Mouse (Mus musculus): ENCODE measurements around the gene Rgs8. TPM values are rescaled to one million over a fixed set of nuclear protein-coding genes. Genes with fewer than 3 reads are reported as not detected.

Gene Rgs8
- polyA plus RNA-seq (2012; fragmentation: generic; extraction: Trizol), result 0.16 TPM

- H3K36me3 ChIP-seq (ENCODE audit: control insufficient read depth, insufficient read depth), result no peaks in the 10 kb centered on the region
- TF ChIP-seq USF1 (IDR thresholded peaks at IDR 0.05; ENCODE audit: low read depth) (no peak), MYOG (IDR thresholded peaks at IDR 0.05; ENCODE audit: control insufficient read depth in 1 of 3, insufficient read depth in 1 of 3, insufficient read length in 2 of 3, low read depth in 2 of 3) (no peak), TCF3 (IDR thresholded peaks at IDR 0.05; ENCODE audit: insufficient read length, low read depth) (no peak), MAX (IDR thresholded peaks at IDR 0.05; ENCODE audit: low read depth) (no peak), POLR2A (IDR thresholded peaks at IDR 0.05; ENCODE audit: insufficient read length, low read depth) (no peak), E2F4 (IDR thresholded peaks at IDR 0.05; ENCODE audit: insufficient read depth) (no peak), REST (IDR thresholded peaks at IDR 0.05; ENCODE audit: insufficient read depth, insufficient read length) (no peak), SRF (IDR thresholded peaks at IDR 0.05; ENCODE audit: control insufficient read depth, insufficient read length, low read depth) (no peak), POLR2AphosphoS2 (IDR thresholded peaks at IDR 0.05; ENCODE audit: insufficient read length, low read depth) (no peak), CEBPB (IDR thresholded peaks at IDR 0.05; ENCODE audit: insufficient read depth, poor library complexity, severe bottlenecking) (no peak), TCF12 (IDR thresholded peaks at IDR 0.05; ENCODE audit: insufficient read depth, poor library complexity, severe bottlenecking) (no peak), MYOD1 (IDR thresholded peaks at IDR 0.05; ENCODE audit: control insufficient read depth in 1 of 3, insufficient read length in 2 of 3, low read depth in 2 of 3) (no peak)
- no peak within 1 kb of the TSS for H3K4me3 ChIP-seq
- no peak within 1 kb of the TSS for H3ac ChIP-seq (ENCODE audit: control insufficient read depth, insufficient read length)
- H3K4me2 ChIP-seq (ENCODE audit: low read depth), result no peak within 1 kb of the TSS
- no peaks in the 10 kb centered on the region for H3K79me2 ChIP-seq (ENCODE audit: control insufficient read depth, insufficient read depth)
- H3K27me3 ChIP-seq (ENCODE audit: control insufficient read depth, insufficient read depth, insufficient read length), result peaks cover 28% of the 10 kb centered on the region
Measured at GRCm38 (mm10) chr1:153652938-153653623, at the start of gene Rgs8. Gene Rgs8, plus strand, starts transcription at chr1:153653025.

- Histone ChIP-seq H3K36me3 (ENCODE audit: control insufficient read depth, insufficient read depth) (no peaks in the 10 kb centered on the region), H3K27me3 (ENCODE audit: control insufficient read depth, insufficient read depth, insufficient read length) (no peaks in the 10 kb centered on the region), H3K4me3 (no peak overlapping the region), H3K79me2 (ENCODE audit: control insufficient read depth, insufficient read depth) (no peaks in the 10 kb centered on the region), H3K4me2 (ENCODE audit: low read depth) (no peak overlapping the region), H3ac (ENCODE audit: control insufficient read depth, insufficient read length) (no peak overlapping the region)
- no peak for TF ChIP-seq CEBPB (IDR thresholded peaks at IDR 0.05; ENCODE audit: insufficient read depth, poor library complexity, severe bottlenecking)
- TF ChIP-seq TCF12 (IDR thresholded peaks at IDR 0.05; ENCODE audit: insufficient read depth, poor library complexity, severe bottlenecking), result no peak
- no peak for TF ChIP-seq MAX (IDR thresholded peaks at IDR 0.05; ENCODE audit: low read depth)
- TF ChIP-seq SRF (IDR thresholded peaks at IDR 0.05; ENCODE audit: control insufficient read depth, insufficient read length, low read depth), result no peak
- no peak for TF ChIP-seq E2F4 (IDR thresholded peaks at IDR 0.05; ENCODE audit: insufficient read depth)
- TF ChIP-seq POLR2A (IDR thresholded peaks at IDR 0.05; ENCODE audit: insufficient read length, low read depth), result no peak
- TF ChIP-seq TCF3 (IDR thresholded peaks at IDR 0.05; ENCODE audit: insufficient read length, low read depth), result no peak
- no peak for TF ChIP-seq MYOD1 (IDR thresholded peaks at IDR 0.05; ENCODE audit: control insufficient read depth in 1 of 3, insufficient read length in 2 of 3, low read depth in 2 of 3)
- TF ChIP-seq MYOG (IDR thresholded peaks at IDR 0.05; ENCODE audit: control insufficient read depth in 1 of 3, insufficient read depth in 1 of 3, insufficient read length in 2 of 3, low read depth in 2 of 3), result no peak
Measured at GRCm38 (mm10) chr1:153617340-153617830, 35.4 kb upstream of the Rgs8 start.

DNA sequence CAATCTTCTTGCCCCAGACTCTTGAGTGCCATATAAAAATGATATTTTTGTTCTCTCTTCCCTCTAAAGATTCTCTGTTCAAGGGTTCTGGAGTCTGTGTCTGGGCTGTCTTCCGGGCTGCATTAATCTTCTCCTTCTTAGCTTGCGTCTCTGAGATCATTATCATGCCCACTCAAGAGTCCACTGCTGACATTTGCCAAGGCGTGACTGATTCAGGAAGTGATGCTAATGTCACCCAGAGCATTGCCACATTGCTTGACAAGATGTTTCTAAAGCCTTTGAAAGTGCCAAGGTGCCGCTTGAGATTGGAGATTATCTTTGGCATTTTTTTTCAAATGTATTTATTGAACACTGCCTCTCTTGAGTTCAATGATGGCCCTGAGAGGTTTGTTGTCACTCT, 29.8 kb upstream of the Rgs8 start:
- TF ChIP-seq POLR2AphosphoS2 (IDR thresholded peaks at IDR 0.05; ENCODE audit: insufficient read length, low read depth) (no peak), TCF12 (IDR thresholded peaks at IDR 0.05; ENCODE audit: insufficient read depth, poor library complexity, severe bottlenecking) (no peak), REST (IDR thresholded peaks at IDR 0.05; ENCODE audit: insufficient read depth, insufficient read length) (no peak), MAX (IDR thresholded peaks at IDR 0.05; ENCODE audit: low read depth) (no peak), SRF (IDR thresholded peaks at IDR 0.05; ENCODE audit: control insufficient read depth, insufficient read length, low read depth) (no peak), TCF3 (IDR thresholded peaks at IDR 0.05; ENCODE audit: insufficient read length, low read depth) (no peak), USF1 (IDR thresholded peaks at IDR 0.05; ENCODE audit: low read depth) (no peak), E2F4 (IDR thresholded peaks at IDR 0.05; ENCODE audit: insufficient read depth) (no peak), CEBPB (IDR thresholded peaks at IDR 0.05; ENCODE audit: insufficient read depth, poor library complexity, severe bottlenecking) (no peak), MYOG (IDR thresholded peaks at IDR 0.05; ENCODE audit: control insufficient read depth in 1 of 3, insufficient read depth in 1 of 3, insufficient read length in 2 of 3, low read depth in 2 of 3) (no peak), POLR2A (IDR thresholded peaks at IDR 0.05; ENCODE audit: insufficient read length, low read depth) (no peak)

DNA sequence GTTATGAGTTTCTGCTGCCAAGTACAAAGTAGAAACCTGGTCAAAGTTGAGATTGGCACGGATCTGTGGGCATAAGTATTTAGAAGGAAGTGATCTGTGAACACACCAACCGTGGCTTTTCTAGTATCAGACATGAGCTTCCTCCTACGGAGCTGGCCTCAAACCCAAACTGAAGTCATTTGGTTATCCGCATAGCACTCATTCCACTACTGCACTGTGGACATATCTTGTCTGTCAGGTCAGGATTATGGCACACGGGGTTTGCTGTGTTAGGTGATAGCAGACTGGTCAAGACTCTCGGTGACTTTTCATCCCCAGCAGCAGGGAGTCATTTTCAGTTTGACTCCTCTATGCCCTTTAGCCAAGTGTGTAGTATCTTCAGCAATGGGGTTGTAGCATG, 20.1 kb upstream of the Rgs8 start:
- H3K4me3 ChIP-seq, result no peak overlapping the region
- H3K36me3 ChIP-seq (ENCODE audit: control insufficient read depth, insufficient read depth), result no peaks in the 10 kb centered on the region
- no peaks in the 10 kb centered on the region for H3K27me3 ChIP-seq (ENCODE audit: control insufficient read depth, insufficient read depth, insufficient read length)
- no peaks in the 10 kb centered on the region for H3K79me2 ChIP-seq (ENCODE audit: control insufficient read depth, insufficient read depth)
- H3ac ChIP-seq (ENCODE audit: control insufficient read depth, insufficient read length), result no peak overlapping the region
- TF ChIP-seq MYOG (IDR thresholded peaks at IDR 0.05; ENCODE audit: control insufficient read depth in 1 of 3, insufficient read depth in 1 of 3, insufficient read length in 2 of 3, low read depth in 2 of 3) (no peak), TCF3 (IDR thresholded peaks at IDR 0.05; ENCODE audit: insufficient read length, low read depth) (no peak), MYOD1 (IDR thresholded peaks at IDR 0.05; ENCODE audit: control insufficient read depth in 1 of 3, insufficient read length in 2 of 3, low read depth in 2 of 3) (no peak), REST (IDR thresholded peaks at IDR 0.05; ENCODE audit: insufficient read depth, insufficient read length) (no peak), MAX (IDR thresholded peaks at IDR 0.05; ENCODE audit: low read depth) (no peak), POLR2A (IDR thresholded peaks at IDR 0.05; ENCODE audit: insufficient read length, low read depth) (no peak), POLR2AphosphoS2 (IDR thresholded peaks at IDR 0.05; ENCODE audit: insufficient read length, low read depth) (no peak), USF1 (IDR thresholded peaks at IDR 0.05; ENCODE audit: low read depth) (no peak), E2F4 (IDR thresholded peaks at IDR 0.05; ENCODE audit: insufficient read depth) (no peak), CEBPB (IDR thresholded peaks at IDR 0.05; ENCODE audit: insufficient read depth, poor library complexity, severe bottlenecking) (no peak), SRF (IDR thresholded peaks at IDR 0.05; ENCODE audit: control insufficient read depth, insufficient read length, low read depth) (no peak), TCF12 (IDR thresholded peaks at IDR 0.05; ENCODE audit: insufficient read depth, poor library complexity, severe bottlenecking) (no peak)
- H3K4me2 ChIP-seq (ENCODE audit: low read depth), result no peak overlapping the region

More for the DNA sequence above, 29.8 kb upstream of the Rgs8 start:
- H3K4me3 ChIP-seq, result no peak overlapping the region
- no peak overlapping the region for H3ac ChIP-seq (ENCODE audit: control insufficient read depth, insufficient read length)
- no peak overlapping the region for H3K4me2 ChIP-seq (ENCODE audit: low read depth)
- H3K79me2 ChIP-seq (ENCODE audit: control insufficient read depth, insufficient read depth), result no peaks in the 10 kb centered on the region
- H3K27me3 ChIP-seq (ENCODE audit: control insufficient read depth, insufficient read depth, insufficient read length), result no peaks in the 10 kb centered on the region
- H3K36me3 ChIP-seq (ENCODE audit: control insufficient read depth, insufficient read depth), result no peaks in the 10 kb centered on the region
